Mouse (Mus musculus) brain, adult 10 weeks (tissue): ENCODE results near the gene Prss45. TPM values are rescaled to one million over a fixed set of nuclear protein-coding genes. Genes with fewer than 3 reads are reported as not detected.

Experiments used
- polyA plus RNA-seq: library from polyadenylated mRNA; stranded (reverse); fragments of 350-450 nt; fragmentation: Illumina TruSeq; extraction: RNeasy Lipid Tissue Mini Kit (QIAGEN cat#74804); gene quantifications from one replicate; pipeline ENCODE4 v1.2.3, GENCODE M21; 2015; ENCODE audit warnings: low read depth, low replicate concordance

Gene Prss45
- 0.79 TPM for polyA plus RNA-seq

GRCm38 (mm10) chr9:110834411-110834810 lies at the start of gene Prss45:
Gene Prss45, plus strand, starts transcription at chr9:110834588.

GRCm38 (mm10) chr9:110797866-110798265 lies 36.5 kb upstream of the Prss45 start, which contains the start of gene Prss42:
Gene Prss42, plus strand, starts transcription at chr9:110798166.

GRCm38 (mm10) chr9:110813789-110814188 lies 20.6 kb upstream of the Prss45 start, which contains the start of gene Prss44:
Gene Prss44, plus strand, starts transcription at chr9:110813994.

DNA sequence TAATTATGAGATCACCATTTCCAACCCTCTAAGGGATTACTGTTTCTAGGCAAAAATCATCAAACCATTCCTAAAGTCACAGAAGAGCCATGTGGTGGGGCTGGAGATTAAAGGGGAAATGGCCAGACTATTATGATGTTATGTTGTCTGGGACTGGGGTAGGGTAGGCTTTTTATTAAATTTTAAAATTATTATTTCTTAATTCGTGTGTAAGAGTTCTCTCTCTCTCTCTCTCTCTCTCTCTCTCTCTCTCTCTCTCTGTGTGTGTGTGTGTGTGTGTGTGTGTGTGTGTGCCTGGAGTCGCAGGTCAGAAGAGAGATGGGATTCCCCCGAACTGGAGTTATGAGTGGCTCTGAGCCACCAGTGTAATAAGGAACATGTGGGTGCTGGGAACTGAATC lies 8.0 kb upstream of the Prss45 start, which contains the start of gene Prss43:
Gene Prss43 (plus strand): TSS at position 301 of the 400 bp plus-strand sequence.

DNA sequence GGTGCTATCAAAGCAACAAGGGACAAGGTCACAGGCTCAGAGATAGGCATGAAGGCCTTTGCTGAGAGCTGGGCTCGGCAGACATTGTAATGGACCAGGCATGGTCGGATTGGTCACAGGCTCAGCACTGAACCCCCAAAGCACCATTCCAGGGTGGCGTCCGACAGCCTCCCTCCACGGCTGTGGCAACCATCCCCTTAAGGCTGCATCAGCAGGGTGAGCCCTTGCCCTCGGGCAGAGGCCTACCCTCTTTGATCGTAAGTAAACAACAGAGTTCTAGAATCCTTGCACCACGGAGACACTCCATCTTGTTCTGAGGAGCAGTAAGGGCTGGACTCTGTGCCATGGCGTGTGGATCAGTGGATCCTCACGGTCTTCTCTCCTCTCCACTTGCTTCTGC lies 9.8 kb downstream of the Prss45 start, which contains the start of gene Prss46:
Gene Prss46 (plus strand): TSS at position 301 of the 400 bp plus-strand sequence.

DNA sequence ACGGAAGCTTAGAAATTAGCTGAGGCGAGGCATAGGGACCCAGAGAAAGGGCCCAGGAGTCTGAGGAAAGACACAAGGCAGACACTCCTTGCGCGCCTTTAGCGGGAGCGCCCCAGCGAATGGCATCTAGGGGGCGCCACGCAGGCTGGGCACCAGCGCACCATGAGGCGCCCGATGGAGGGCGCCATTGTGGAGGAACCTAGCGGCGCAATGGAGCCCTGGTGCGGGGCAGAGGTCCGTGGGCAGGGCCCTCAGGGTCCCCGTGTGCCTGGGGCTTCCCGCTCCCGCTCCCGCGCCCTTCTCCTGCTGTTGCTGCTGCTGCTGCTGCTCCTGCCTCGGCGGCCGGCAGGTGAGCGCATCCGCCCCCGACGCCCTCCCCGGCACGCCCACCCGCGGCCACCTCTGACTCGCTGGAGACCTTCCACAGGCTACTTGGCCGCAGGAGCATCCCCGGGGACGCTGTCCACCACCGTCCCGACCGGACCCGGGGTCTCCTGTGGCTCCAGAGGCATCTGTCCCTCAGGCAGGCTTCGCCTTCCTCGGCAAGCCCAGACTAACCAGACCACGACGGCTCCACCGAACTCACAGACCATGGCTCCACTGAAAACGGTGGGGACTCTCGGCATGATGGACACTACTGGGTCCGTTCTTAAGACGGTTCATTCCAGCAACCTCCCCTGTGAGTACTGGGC lies 23.5 kb downstream of the Prss45 start, which contains the start of gene Prss50:
Gene Prss50 (plus strand): TSS at position 187 of the 692 bp plus-strand sequence.

DNA sequence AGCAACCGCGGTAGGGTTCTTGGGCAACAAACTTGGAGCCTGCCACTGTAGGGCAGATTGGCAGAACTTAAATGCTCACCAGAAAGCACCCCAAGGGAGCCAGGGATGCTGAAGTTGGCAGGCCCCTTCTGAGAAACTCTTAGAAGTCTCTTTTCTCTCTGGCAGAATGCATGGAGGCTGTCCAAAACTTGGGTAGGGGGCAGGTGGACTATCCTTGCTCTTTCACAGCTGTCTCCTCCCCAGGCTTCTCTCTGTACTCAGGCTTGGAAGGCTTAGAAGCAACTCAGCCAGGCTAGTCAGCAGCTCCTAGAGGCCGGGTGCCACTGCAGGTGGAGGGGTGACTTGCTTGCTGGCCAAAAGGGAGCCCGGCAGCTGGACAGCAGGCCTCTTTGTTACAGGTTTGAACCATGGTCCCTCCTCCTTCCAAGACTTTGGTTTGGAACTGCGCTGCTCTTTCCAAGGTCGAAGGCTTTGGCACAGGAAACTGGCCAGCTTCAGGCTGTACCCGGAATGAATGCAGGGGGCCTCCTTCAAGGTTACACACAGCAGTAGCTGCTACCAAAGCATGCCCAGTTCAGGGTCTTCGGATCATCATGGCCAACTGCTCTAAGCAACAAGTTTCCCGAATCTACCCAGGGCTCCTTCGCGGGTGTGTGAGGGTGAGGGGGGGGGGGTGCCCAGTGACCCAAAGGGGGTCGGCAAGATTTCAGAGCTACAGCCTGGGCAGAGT lies 45.0 kb downstream of the Prss45 start, which contains the start of gene Als2cl:
Gene Als2cl (plus strand): TSS at position 680 of the 730 bp plus-strand sequence.

GRCm38 (mm10) chr9:110879998-110880561 lies 45.7 kb downstream of the Prss45 start, which contains the start of gene Tmie:
Gene Tmie, minus strand, starts transcription at chr9:110880113.

Other genes with a start within 250 kb of the Prss45 start
- 4.7 TPM for gene Nradd, start 210.1 kb upstream of the Prss45 start, polyA plus RNA-seq
- gene Nbeal2, start 180.4 kb upstream of the Prss45 start, polyA plus RNA-seq: 4.8 TPM
- gene Ccdc12, start 178.1 kb upstream of the Prss45 start, polyA plus RNA-seq: 76.8 TPM
- gene Myl3, start 92.7 kb upstream of the Prss45 start, polyA plus RNA-seq: not detected
- gene Pth1r, start 87.4 kb upstream of the Prss45 start, polyA plus RNA-seq: 6.1 TPM
- not detected for gene Prss42, start 36.4 kb upstream of the Prss45 start, polyA plus RNA-seq
- gene Prss44, start 20.6 kb upstream of the Prss45 start, polyA plus RNA-seq: not detected
- gene Prss43, start 7.9 kb upstream of the Prss45 start, polyA plus RNA-seq: 0.37 TPM
- gene Prss46, start 9.9 kb downstream of the Prss45 start, polyA plus RNA-seq: not detected
- 0.62 TPM for gene Prss50, start 23.4 kb downstream of the Prss45 start, polyA plus RNA-seq
- gene Als2cl, start 45.3 kb downstream of the Prss45 start, polyA plus RNA-seq: 7.3 TPM
- 5.3 TPM for gene Tmie, start 45.5 kb downstream of the Prss45 start, polyA plus RNA-seq
- not detected for gene Fam240a, start 82.3 kb downstream of the Prss45 start, polyA plus RNA-seq
- 0.98 TPM for gene Tdgf1, start 111.6 kb downstream of the Prss45 start, polyA plus RNA-seq
- gene Lrrc2, start 117.0 kb downstream of the Prss45 start, polyA plus RNA-seq: 2.5 TPM
- 0.24 TPM for gene Rtp3, start 156.0 kb downstream of the Prss45 start, polyA plus RNA-seq
- 3.2 TPM for gene Ltf, start 184.7 kb downstream of the Prss45 start, polyA plus RNA-seq
- gene Ccrl2, start 222.9 kb downstream of the Prss45 start, polyA plus RNA-seq: 2.9 TPM